Mouse (Mus musculus) frontal cortex, postnatal 14 days (tissue): ENCODE data around the gene Alb.

ENCODE experiments used
- DNase-seq, 2 experiments: peaks; one replicate each; pipeline ENCODE4 v3.0.0; 2022; ENCODE audit warnings: low spot score in 2 of 2

The Alb gene

GRCm38 (mm10) chr5:90492440-90492839 lies 31.7 kb downstream of the Alb start:
- DNase-seq, result no peak

GRCm38 (mm10) chr5:90494308-90494707 lies 33.6 kb downstream of the Alb start:
- DNase-seq, result no peak

- DNase-seq, result peak in 1 of 2 experiments; percentile 17
These were observed 38.8 kb downstream of the Alb start for GRCm38 (mm10) chr5:90499509-90499908.

GRCm38 (mm10) chr5:90500714-90501113 lies 40.0 kb downstream of the Alb start:
- DNase-seq, result peak; percentile 50 to 67

- DNase-seq, result no peak
These were observed 41.1 kb downstream of the Alb start for GRCm38 (mm10) chr5:90501752-90502151.

- no peak for DNase-seq
These were observed 44.0 kb downstream of the Alb start for GRCm38 (mm10) chr5:90504742-90505141.

- DNase-seq, result no peak
These were observed 45.8 kb downstream of the Alb start for GRCm38 (mm10) chr5:90506507-90506906.

- DNase-seq, result no peak
These were observed 46.8 kb downstream of the Alb start for GRCm38 (mm10) chr5:90507411-90507949.

- no peak for DNase-seq
These were observed 49.3 kb downstream of the Alb start for GRCm38 (mm10) chr5:90509828-90510592.

GRCm38 (mm10) chr5:90512288-90512955 lies 51.7 kb downstream of the Alb start:
- DNase-seq, result no peak

- no peak for DNase-seq
These were observed 54.9 kb downstream of the Alb start for GRCm38 (mm10) chr5:90515561-90515960.

- DNase-seq, result no peak
These were observed 57.8 kb downstream of the Alb start, which contains the start of gene Afm for GRCm38 (mm10) chr5:90518356-90519100. TSS of gene Afm (plus strand) at chr5:90518932.
